Mouse (Mus musculus) liver, embryonic 13.5 days (tissue): ENCODE measurements around the gene Pdzd2. TPM values are rescaled to one million over a fixed set of nuclear protein-coding genes. Genes with fewer than 3 reads are reported as not detected.

ENCODE experiments used
- ATAC-seq: fragments of 200-750 bp; cut with Nextera tagmentation; 2 replicates; pipeline ENCODE4 v1.8.0; 2017; ENCODE audit warnings: low read depth, mild to moderate bottlenecking, moderate number of reproducible peaks, moderate library complexity
- DNase-seq: peaks from one replicate; pipeline ENCODE4 v3.0.0; 2022
- H3K27ac ChIP-seq: fragments of 300-500 bp; sonication (generic); 2 replicates; pipeline ENCODE4 v1.5.1; 2015; ENCODE audit warnings: moderate library complexity, mild to moderate bottlenecking, inconsistent platforms
- H3K27me3 ChIP-seq: fragments of 300-500 bp; sonication (generic); 2 replicates; pipeline ENCODE4 v1.6.1; 2015; ENCODE audit warnings: mild to moderate bottlenecking, inconsistent platforms
- H3K36me3 ChIP-seq: fragments of 300-500 bp; sonication (generic); 2 replicates; pipeline ENCODE4 v1.6.1; 2015; ENCODE audit warnings: mild to moderate bottlenecking, inconsistent platforms
- H3K4me1 ChIP-seq: fragments of 300-500 bp; sonication (generic); replicated peaks from 2 replicates; pipeline ENCODE4 v1.6.1; 2015; ENCODE audit warnings: inconsistent platforms
- H3K4me2 ChIP-seq: fragments of 300-500 bp; sonication (generic); 2 replicates; pipeline ENCODE4 v1.6.1; 2015; ENCODE audit warnings: inconsistent platforms, mild to moderate bottlenecking, moderate library complexity
- H3K4me3 ChIP-seq: fragments of 300-500 bp; sonication (generic); replicated peaks from 2 replicates; pipeline ENCODE4 v1.5.1; 2015; ENCODE audit warnings: mild to moderate bottlenecking, inconsistent platforms
- H3K9ac ChIP-seq: fragments of 300-500 bp; sonication (generic); 2 replicates; pipeline ENCODE4 v1.6.1; 2015; ENCODE audit warnings: mild to moderate bottlenecking, inconsistent platforms
- H3K9me3 ChIP-seq: fragments of 300-500 bp; sonication (generic); replicated peaks from 2 replicates; pipeline ENCODE4 v1.6.1; 2016; ENCODE audit warnings: inconsistent platforms
- WGBS: fragments of 180-500 bp; shearing (Covaris S2); methylation state at CpG from one replicate; pipeline ENCODE4 v1.1.7; 2015; ENCODE audit not compliant: insufficient replicate concordance; 5-methylcytosine and 5-hydroxymethylcytosine counted together
- polyA plus RNA-seq: library from polyadenylated mRNA; unstranded; fragments of >200 nt; fragmentation: Nextera tagmentation; extraction: Ambion mirVana; gene quantifications from 2 replicates; pipeline ENCODE4 v1.2.1, GENCODE M21; 2015

Gene Pdzd2
- polyA plus RNA-seq, 1 experiment from 2014 or later = 1.5 TPM

DNA sequence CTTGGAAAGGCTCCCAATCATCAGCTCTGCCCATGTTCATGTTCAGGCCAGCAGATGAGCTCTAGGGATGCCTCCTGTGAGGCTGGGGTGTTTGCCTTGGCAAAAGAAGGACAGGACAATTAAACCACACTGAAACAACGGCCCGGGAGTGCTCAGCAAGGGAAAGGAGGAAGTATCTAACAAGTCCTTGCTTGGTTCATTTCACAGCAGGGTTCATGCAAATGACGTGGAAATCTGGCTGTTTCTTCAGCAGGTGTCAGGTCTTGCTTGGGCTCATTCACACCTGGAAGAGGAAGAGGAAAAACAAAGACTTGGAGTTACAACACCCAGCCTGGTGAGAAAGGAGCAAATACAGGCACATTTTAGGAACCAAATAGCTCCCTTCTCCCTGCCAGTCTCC lies 147.1 kb downstream of the Pdzd2 start:
- ATAC-seq = no peak
- Histone ChIP-seq H3K9ac (no peak overlapping the region), H3K4me2 (no peak overlapping the region), H3K4me3 (no peak overlapping the region), H3K27me3 (no peaks in the 10 kb centered on the region), H3K36me3 (no peaks in the 10 kb centered on the region), H3K9me3 (no peaks in the 10 kb centered on the region), H3K27ac (no peak overlapping the region), H3K4me1 (no peaks in the 10 kb centered on the region)
- DNase-seq = no peak
- WGBS = 15% methylated on average over 3 of the region's 3 CpGs

DNA sequence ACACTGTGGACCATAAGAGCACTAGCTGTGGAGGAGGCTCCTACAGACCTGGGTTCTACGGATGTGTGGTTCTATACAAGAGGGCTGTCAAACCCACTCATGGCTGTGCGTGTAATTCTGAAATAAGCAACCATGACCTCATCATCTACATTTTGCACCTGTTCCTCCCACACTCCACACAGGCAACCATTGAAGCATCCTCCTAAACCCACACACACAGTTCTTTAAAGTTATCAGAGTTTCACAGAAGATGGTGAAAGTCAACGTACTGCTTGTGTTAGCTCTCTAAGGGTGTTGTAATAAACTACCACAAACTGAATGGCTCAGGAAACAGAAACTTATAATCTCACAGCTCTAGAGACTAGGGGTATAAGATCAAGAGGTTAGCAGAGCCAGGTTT lies 151.1 kb downstream of the Pdzd2 start:
- Histone ChIP-seq H3K27ac (no peak overlapping the region), H3K9me3 (no peaks in the 10 kb centered on the region), H3K27me3 (no peaks in the 10 kb centered on the region), H3K4me1 (no peaks in the 10 kb centered on the region), H3K4me3 (no peak overlapping the region), H3K9ac (no peak overlapping the region), H3K36me3 (no peaks in the 10 kb centered on the region), H3K4me2 (no peak overlapping the region)
- ATAC-seq (no peak), DNase-seq (no peak)
- WGBS = 69% methylated on average over 3 of the region's 3 CpGs

DNA sequence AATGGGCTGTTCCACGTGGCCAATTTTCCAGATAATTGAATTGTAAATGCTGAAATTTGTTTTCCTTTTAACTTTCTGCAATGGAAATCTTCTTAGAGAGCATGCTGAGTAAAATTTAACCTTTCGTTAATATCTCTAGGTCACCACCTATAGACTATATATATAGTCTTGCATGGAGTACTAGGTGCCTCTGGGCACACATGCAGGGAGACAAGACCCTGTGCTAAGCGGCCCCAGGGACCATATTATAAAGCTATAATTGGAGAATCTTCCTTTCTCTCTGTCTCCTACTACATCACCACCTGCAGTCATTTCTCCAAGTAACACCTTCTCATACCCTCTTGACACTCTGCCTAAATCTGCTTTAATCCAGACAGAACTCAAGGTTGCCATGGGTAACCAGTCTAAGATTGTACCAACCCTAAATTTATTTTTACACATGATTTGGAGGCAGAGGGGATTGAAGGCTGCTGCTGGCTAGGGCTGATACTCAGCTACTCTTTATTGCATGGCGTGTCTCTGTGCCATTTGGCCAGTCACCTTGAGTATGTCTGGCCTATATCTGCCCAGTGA lies 152.8 kb downstream of the Pdzd2 start:
- WGBS = 54% methylated on average over 4 of the region's 4 CpGs
- no peak for DNase-seq
- Histone ChIP-seq H3K9me3 (no peaks in the 10 kb centered on the region), H3K4me1 (no peaks in the 10 kb centered on the region), H3K9ac (no peak overlapping the region), H3K4me2 (no peak overlapping the region), H3K4me3 (no peak overlapping the region), H3K36me3 (no peaks in the 10 kb centered on the region), H3K27ac (no peak overlapping the region), H3K27me3 (no peaks in the 10 kb centered on the region)
- ATAC-seq = no peak

DNA sequence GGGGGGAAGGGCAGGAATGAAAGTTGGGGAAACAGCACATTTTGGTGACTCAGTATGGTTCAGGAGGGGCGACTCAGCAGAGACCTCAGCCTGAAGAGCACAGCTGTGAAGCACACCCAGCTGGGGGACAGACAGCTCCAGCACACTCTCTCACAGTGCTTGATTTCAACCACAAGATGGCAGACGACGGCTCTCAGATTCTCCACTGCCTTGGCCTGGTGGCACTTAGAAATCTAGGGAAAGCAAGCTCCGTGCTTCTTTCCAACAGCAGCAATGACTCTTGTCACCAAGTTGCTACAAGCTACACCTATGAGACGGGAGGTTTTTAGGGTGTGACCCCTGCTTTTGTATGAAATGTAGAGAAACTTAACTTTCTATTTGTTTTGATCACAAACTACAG lies 153.6 kb downstream of the Pdzd2 start:
- DNase-seq (peak; percentile 3), ATAC-seq (no peak)

DNA sequence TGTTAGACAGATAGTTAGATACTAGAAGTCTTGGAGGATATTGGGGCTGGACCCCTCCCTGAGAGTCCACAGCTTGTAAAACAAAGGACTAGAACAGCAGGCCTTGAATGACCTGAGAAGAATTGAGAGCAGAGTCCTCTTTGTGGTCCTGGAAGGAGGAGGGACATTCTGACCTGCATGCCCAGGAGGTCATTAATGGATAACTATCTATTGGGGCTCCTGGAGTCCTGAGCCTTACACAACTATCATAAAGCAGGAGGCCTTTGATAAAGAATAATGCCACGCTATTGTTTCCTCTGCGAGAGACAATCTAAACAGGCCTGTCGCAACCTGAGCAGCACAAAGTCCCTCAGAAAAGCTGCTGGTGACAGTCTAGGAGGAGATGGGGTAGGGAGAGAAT lies 156.7 kb downstream of the Pdzd2 start:
- no peak for ATAC-seq
- WGBS = 65% methylated on average over 3 of the region's 3 CpGs

More for the DNA sequence above, 153.6 kb downstream of the Pdzd2 start:
- H3K9ac ChIP-seq = no peak overlapping the region
- H3K4me2 ChIP-seq = no peak overlapping the region
- H3K27me3 ChIP-seq = no peaks in the 10 kb centered on the region
- H3K27ac ChIP-seq = no peak overlapping the region
- H3K4me1 ChIP-seq = no peaks in the 10 kb centered on the region
- H3K9me3 ChIP-seq = no peaks in the 10 kb centered on the region
- H3K4me3 ChIP-seq = no peak overlapping the region
- no peaks in the 10 kb centered on the region for H3K36me3 ChIP-seq
- WGBS = 5% methylated on average over 5 of the region's 5 CpGs

DNA sequence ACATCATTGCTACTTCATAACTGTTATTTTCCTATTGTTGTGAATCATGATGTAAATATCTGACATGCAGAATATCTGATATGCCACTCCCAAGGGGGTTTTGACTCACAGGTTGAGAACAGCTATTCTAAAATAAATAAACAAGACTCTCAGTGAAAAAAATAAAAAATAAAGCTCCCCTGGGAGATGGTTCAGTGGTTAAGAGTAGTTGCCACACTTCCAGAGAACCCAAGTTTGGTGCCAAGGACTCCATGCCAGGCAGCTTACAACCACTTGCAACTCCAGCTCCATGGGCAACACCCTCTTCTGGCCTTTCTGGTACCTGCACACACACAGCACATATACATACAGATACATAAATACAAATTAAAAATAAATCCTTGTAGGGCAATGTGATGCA lies 157.3 kb downstream of the Pdzd2 start:
- no peak overlapping the region for H3K9ac ChIP-seq
- no peak for ATAC-seq
- DNase-seq = no peak

More for the DNA sequence above, 156.7 kb downstream of the Pdzd2 start:
- H3K9me3 ChIP-seq = no peaks in the 10 kb centered on the region
- no peak for DNase-seq
- H3K27ac ChIP-seq = no peak overlapping the region
- no peak overlapping the region for H3K9ac ChIP-seq
- H3K4me3 ChIP-seq = no peak overlapping the region
- H3K27me3 ChIP-seq = no peaks in the 10 kb centered on the region
- no peaks in the 10 kb centered on the region for H3K4me1 ChIP-seq
- no peak overlapping the region for H3K4me2 ChIP-seq
- no peaks in the 10 kb centered on the region for H3K36me3 ChIP-seq

DNA sequence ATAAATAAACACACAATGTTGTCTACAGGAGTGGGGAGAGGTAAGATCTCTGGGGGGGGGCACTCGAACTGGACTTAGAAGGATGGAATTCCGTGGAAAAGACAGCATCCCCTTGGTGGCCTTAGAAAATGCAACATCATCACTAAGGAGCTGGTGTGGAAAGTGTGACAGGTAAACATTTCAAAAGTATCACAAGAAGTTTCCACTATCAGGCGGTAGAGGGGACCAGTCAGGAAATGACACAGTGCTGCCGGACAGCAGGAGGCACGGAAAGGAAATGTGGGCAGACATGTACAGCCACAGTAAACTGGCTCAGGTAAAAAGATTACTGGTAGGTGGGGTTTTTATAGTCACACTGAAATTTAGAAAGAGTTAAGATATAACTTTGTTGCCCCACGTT lies 160.5 kb downstream of the Pdzd2 start:
- ATAC-seq (no peak), DNase-seq (no peak)
- no peak overlapping the region for H3K4me2 ChIP-seq
- 27% methylated on average over 6 of the region's 6 CpGs for WGBS
- H3K9ac ChIP-seq = no peak overlapping the region
- H3K9me3 ChIP-seq = no peaks in the 10 kb centered on the region
- H3K27ac ChIP-seq = no peak overlapping the region
- no peaks in the 10 kb centered on the region for H3K27me3 ChIP-seq
- no peaks in the 10 kb centered on the region for H3K4me1 ChIP-seq
- H3K4me3 ChIP-seq = no peak overlapping the region
- H3K36me3 ChIP-seq = no peaks in the 10 kb centered on the region

More for the DNA sequence above, 157.3 kb downstream of the Pdzd2 start:
- no peak overlapping the region for H3K4me2 ChIP-seq
- H3K27me3 ChIP-seq = no peaks in the 10 kb centered on the region
- no peaks in the 10 kb centered on the region for H3K36me3 ChIP-seq
- no peaks in the 10 kb centered on the region for H3K9me3 ChIP-seq
- H3K27ac ChIP-seq = no peak overlapping the region
- no peaks in the 10 kb centered on the region for H3K4me1 ChIP-seq
- no peak overlapping the region for H3K4me3 ChIP-seq

DNA sequence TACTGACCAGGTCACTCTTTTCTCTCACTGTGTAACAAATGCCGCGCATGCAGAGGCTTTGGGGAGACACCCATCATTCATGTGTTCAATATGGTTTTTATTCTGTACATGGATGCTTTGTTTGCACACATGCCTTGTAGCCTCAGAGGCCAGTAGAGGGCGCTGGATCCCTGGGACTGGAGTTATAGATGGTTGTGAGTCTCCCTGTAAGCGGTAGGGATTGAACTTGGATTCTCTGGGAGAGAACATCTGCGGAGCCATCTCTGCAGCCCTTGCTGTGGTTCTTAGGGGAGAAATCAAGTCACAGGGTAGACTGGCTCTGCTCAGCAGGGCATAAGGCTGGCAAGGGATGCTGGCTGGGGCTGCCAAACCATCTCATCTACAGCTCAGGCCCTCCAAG lies 161.4 kb downstream of the Pdzd2 start:
- DNase-seq = no peak
- WGBS = 49% methylated on average over 5 of the region's 5 CpGs
- no peak overlapping the region for H3K4me2 ChIP-seq

DNA sequence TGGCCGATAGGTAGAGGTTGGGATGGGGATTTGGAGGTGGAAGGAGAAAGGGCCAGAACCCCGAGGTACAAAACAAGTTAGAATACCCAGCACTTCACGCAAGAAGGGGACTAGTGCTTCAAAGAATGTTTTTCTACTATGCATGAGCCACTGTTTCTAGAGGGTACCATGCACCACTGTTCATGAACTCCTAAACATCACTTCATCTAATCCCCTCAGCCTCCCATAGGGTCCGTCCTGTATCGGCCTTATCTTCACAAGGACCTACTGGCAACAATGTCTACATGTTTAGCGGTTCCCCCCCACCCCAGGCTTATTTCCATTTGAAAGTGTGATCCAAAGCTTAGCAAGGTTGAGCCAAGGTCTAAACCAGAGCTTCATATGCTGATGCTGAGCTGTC lies 162.0 kb downstream of the Pdzd2 start:
- Histone ChIP-seq H3K27me3 (no peaks in the 10 kb centered on the region), H3K9me3 (no peaks in the 10 kb centered on the region), H3K4me3 (no peak overlapping the region), H3K27ac (no peak overlapping the region), H3K36me3 (no peaks in the 10 kb centered on the region), H3K4me2 (no peak overlapping the region), H3K4me1 (no peaks in the 10 kb centered on the region), H3K9ac (no peak overlapping the region)
- DNase-seq = no peak
- no peak for ATAC-seq
- WGBS = 61% methylated on average over 6 of the region's 6 CpGs

More for the DNA sequence above, 161.4 kb downstream of the Pdzd2 start:
- no peak overlapping the region for H3K27ac ChIP-seq
- peak; percentile 15; the same call in 1 of the 2 replicates for ATAC-seq
- no peaks in the 10 kb centered on the region for H3K27me3 ChIP-seq
- H3K36me3 ChIP-seq = no peaks in the 10 kb centered on the region
- no peak overlapping the region for H3K4me3 ChIP-seq
- H3K9me3 ChIP-seq = no peaks in the 10 kb centered on the region
- no peak overlapping the region for H3K9ac ChIP-seq
- H3K4me1 ChIP-seq = no peaks in the 10 kb centered on the region

DNA sequence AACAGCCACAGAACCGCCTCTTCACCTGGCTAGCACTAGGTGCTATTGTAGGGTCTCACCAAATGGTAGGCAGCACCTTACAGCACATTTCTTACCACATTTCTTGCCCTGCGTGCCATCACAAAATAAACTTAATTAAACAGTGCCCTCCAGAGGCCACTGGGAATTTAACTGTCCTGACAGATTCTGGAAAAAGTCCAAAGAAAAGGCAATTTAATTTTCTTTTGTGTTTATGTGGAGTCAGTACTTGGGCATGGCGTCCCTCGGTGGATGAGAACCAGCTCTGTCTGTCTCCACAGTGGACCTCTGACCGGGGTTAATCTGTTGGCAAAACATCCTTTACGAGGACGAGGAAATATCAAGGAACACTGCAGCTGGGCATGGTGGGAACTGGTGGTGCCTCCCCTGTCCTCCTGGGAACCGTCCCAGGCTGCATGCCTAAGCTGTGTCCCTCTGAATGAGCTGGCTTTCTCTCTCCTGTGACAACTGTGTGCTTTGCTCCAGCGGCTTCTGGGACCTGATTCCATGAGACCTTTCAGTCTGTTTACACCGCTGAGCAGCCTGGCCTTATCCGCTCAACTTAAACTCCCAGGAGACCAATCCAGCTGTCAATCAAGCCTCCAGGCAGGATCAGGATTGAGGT lies 162.5 kb downstream of the Pdzd2 start:
- DNase-seq = no peak
- H3K27ac ChIP-seq = no peak overlapping the region
- ATAC-seq = no peak

DNA sequence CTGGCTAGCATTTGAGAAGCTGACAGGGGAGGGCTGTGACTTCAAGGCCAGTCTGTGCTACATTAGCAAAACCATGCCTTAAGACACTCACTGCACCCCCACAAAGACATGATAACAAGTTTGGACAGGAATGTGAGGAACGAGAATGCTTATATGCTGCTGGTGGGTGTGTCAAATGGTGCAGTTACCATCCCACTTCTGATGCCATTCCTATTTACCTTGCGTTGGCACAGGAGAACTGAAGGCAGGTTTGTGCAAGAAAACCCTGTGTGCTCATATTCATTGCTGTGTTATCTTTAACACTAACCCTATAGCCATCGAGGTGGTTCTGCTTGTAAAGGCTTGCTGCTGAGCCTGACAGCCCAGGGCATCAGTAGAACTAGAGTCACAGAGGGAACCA lies 166.1 kb downstream of the Pdzd2 start:
- H3K4me2 ChIP-seq = no peak overlapping the region
- H3K9me3 ChIP-seq = no peaks in the 10 kb centered on the region
- no peak overlapping the region for H3K27ac ChIP-seq
- H3K9ac ChIP-seq = no peak overlapping the region
- 55% methylated on average over 3 of the region's 3 CpGs for WGBS
- no peaks in the 10 kb centered on the region for H3K4me1 ChIP-seq
- DNase-seq (no peak), ATAC-seq (no peak)
- H3K4me3 ChIP-seq = no peak overlapping the region
- no peaks in the 10 kb centered on the region for H3K27me3 ChIP-seq
- H3K36me3 ChIP-seq = no peaks in the 10 kb centered on the region

More for the DNA sequence above, 162.5 kb downstream of the Pdzd2 start:
- Histone ChIP-seq H3K4me1 (no peaks in the 10 kb centered on the region), H3K36me3 (no peaks in the 10 kb centered on the region), H3K9me3 (no peaks in the 10 kb centered on the region), H3K4me2 (no peak overlapping the region), H3K9ac (no peak overlapping the region), H3K4me3 (no peak overlapping the region), H3K27me3 (no peaks in the 10 kb centered on the region)
- WGBS = 37% methylated on average over 11 of the region's 11 CpGs

DNA sequence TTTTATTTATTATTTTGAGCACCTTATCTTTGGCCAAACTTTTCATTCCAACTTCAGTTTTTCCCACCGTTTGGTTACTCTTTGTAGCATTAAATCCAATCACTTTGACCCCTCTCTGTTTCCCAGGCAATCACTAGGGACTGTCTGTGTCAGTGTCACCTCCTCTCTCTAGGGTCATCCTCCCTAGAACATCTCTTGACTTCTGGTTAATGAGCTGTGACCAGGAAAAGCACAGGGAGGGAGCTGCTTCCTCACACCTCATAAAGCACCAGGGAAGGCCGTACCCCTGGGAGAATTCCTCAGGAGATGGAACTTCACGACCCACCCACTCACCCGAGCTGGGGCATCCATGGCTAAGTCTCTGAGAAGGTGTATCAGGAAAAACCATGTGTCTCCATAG lies 168.6 kb downstream of the Pdzd2 start:
- ATAC-seq (no peak), DNase-seq (no peak)
- Histone ChIP-seq H3K27me3 (no peaks in the 10 kb centered on the region), H3K9ac (no peak overlapping the region), H3K27ac (no peak overlapping the region), H3K9me3 (no peaks in the 10 kb centered on the region), H3K4me3 (no peak overlapping the region), H3K4me1 (peaks cover 3% of the 10 kb centered on the region; the same call in 1 of the 2 replicates), H3K36me3 (no peaks in the 10 kb centered on the region), H3K4me2 (no peak overlapping the region)
- 55% methylated on average over 4 of the region's 4 CpGs for WGBS
